Mouse (Mus musculus): ENCODE data around the gene Foxn2.

GRCm38 (mm10) chr17:88436284-88436683 is 4.2 kb upstream of the Foxn2 start:
- TF ChIP-seq CTCF (IDR thresholded peaks at IDR 0.05; ENCODE audit: low read depth) (no peak), EP300 (IDR thresholded peaks at IDR 0.05; ENCODE audit: low read depth) (no peak)

All from liver, embryonic 14.5 days (tissue).